Mouse (Mus musculus): ENCODE results near the gene Otud7b.

The Otud7b gene

GRCm38 (mm10) chr3:96078711-96079110 lies 25.6 kb upstream of the Otud7b start:
- Histone ChIP-seq H3K4me1 (replicated peaks; ENCODE audit: low read depth, low read length) (peaks cover 20% of the 10 kb centered on the region), H3K4me3 (replicated peaks; ENCODE audit: low read length) (no peak overlapping the region), H3K9me3 (ENCODE audit: low read length) (no peaks in the 10 kb centered on the region), H3K27me3 (ENCODE audit: insufficient read depth, low read length) (peaks cover 6% of the 10 kb centered on the region; the same call in 1 of the 2 replicates), H3K36me3 (ENCODE audit: insufficient read depth, low read length) (no peaks in the 10 kb centered on the region)
- TF ChIP-seq NANOG (IDR thresholded peaks at IDR 0.05; ENCODE audit: borderline replicate concordance, low read length) = no peak
- no peak for TF ChIP-seq POU5F1 (IDR thresholded peaks at IDR 0.05; ENCODE audit: borderline replicate concordance, low read length)
- TF ChIP-seq CTCF (conservative IDR thresholded peaks at IDR 0.05; ENCODE audit: low read length) = no peak

DNA sequence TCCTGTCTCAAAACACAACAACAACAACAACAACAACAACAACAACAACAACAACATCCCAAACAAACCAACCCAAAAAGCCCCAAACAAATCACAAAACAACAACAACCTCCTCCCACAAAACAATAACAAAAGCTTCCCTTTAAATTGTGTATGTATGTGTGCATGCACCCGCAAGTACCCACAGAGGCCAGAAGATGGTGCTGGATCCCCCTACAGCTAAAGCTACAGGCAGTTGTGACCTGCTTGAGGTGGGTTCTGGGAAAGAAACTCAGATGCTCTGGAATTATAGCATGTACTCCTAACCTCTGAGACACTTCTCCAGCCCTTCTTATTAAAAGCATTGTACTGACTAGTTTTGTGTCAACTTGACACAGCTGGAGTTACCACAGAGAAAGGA lies 23.3 kb upstream of the Otud7b start:
- Histone ChIP-seq H3K36me3 (ENCODE audit: insufficient read depth, low read length) (no peaks in the 10 kb centered on the region), H3K4me1 (replicated peaks; ENCODE audit: low read depth, low read length) (peaks cover 30% of the 10 kb centered on the region), H3K9me3 (ENCODE audit: low read length) (peaks cover 4% of the 10 kb centered on the region; the same call in 1 of the 2 replicates), H3K4me3 (replicated peaks; ENCODE audit: low read length) (no peak overlapping the region), H3K27me3 (ENCODE audit: insufficient read depth, low read length) (peaks cover 5% of the 10 kb centered on the region; the same call in 1 of the 2 replicates)
- TF ChIP-seq POU5F1 (IDR thresholded peaks at IDR 0.05; ENCODE audit: borderline replicate concordance, low read length) (no peak), CTCF (conservative IDR thresholded peaks at IDR 0.05; ENCODE audit: low read length) (peak; percentile 89), NANOG (IDR thresholded peaks at IDR 0.05; ENCODE audit: borderline replicate concordance, low read length) (no peak)

DNA sequence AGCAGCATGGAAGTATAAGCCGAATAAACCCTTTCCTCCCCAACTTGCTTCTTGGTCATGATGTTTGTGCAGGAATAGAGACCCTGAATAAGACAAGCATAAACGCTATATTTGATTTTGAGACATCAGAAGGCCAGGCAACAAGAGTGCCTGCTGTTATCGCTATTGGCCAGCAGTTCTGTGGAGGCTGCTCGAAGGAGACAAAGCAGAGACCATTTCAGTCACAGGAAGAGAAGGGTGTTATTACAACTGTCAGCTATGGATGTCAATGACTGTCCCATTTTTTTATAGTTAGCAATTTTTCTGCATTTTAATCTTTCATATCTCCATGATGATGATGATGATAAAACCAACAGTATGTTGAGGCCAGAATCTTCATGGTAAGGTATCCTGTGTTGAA lies 22.7 kb upstream of the Otud7b start:
- TF ChIP-seq CTCF (conservative IDR thresholded peaks at IDR 0.05; ENCODE audit: low read length) (no peak), POU5F1 (IDR thresholded peaks at IDR 0.05; ENCODE audit: borderline replicate concordance, low read length) (no peak), NANOG (IDR thresholded peaks at IDR 0.05; ENCODE audit: borderline replicate concordance, low read length) (no peak)
- H3K4me1 ChIP-seq (replicated peaks; ENCODE audit: low read depth, low read length) = peaks cover 31% of the 10 kb centered on the region

DNA sequence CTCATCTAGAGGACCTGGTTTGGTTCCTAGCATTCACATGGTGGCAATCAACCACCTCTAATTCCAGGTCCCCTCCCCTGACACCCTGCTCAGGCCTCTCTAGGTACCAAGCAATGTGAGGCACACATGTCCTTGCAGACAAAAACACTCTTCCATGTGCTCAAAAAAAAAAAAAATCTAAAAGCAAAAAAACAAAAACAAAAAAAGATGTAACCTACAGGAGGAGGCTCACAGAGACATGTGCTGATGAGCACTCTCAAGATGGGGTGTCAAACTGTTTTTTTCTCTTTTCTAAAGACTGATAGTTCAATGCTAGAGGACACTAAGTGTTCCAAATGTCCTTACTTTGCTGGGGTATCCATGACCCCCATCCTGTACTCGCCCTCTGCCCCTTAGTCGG lies 22.2 kb upstream of the Otud7b start:
- no peak overlapping the region for H3K4me3 ChIP-seq (replicated peaks; ENCODE audit: low read length)
- H3K9me3 ChIP-seq (ENCODE audit: low read length) = peaks cover 4% of the 10 kb centered on the region; the same call in 1 of the 2 replicates
- H3K36me3 ChIP-seq (ENCODE audit: insufficient read depth, low read length) = no peaks in the 10 kb centered on the region
- TF ChIP-seq NANOG (IDR thresholded peaks at IDR 0.05; ENCODE audit: borderline replicate concordance, low read length) = no peak
- no peak for TF ChIP-seq CTCF (conservative IDR thresholded peaks at IDR 0.05; ENCODE audit: low read length)
- no peak for TF ChIP-seq POU5F1 (IDR thresholded peaks at IDR 0.05; ENCODE audit: borderline replicate concordance, low read length)
- H3K27me3 ChIP-seq (ENCODE audit: insufficient read depth, low read length) = peaks cover 4% of the 10 kb centered on the region; the same call in 1 of the 2 replicates
- H3K4me1 ChIP-seq (replicated peaks; ENCODE audit: low read depth, low read length) = peaks cover 34% of the 10 kb centered on the region

More for the DNA sequence above, 22.7 kb upstream of the Otud7b start:
- Histone ChIP-seq H3K9me3 (ENCODE audit: low read length) (peaks cover 4% of the 10 kb centered on the region; the same call in 1 of the 2 replicates), H3K36me3 (ENCODE audit: insufficient read depth, low read length) (no peaks in the 10 kb centered on the region), H3K4me3 (replicated peaks; ENCODE audit: low read length) (no peak overlapping the region), H3K27me3 (ENCODE audit: insufficient read depth, low read length) (peaks cover 4% of the 10 kb centered on the region; the same call in 1 of the 2 replicates)

GRCm38 (mm10) chr3:96082714-96083508 lies 21.4 kb upstream of the Otud7b start:
- Histone ChIP-seq H3K36me3 (ENCODE audit: insufficient read depth, low read length) (no peaks in the 10 kb centered on the region), H3K27me3 (ENCODE audit: insufficient read depth, low read length) (peaks cover 4% of the 10 kb centered on the region; the same call in 1 of the 2 replicates), H3K4me1 (replicated peaks; ENCODE audit: low read depth, low read length) (peaks cover 31% of the 10 kb centered on the region), H3K4me3 (replicated peaks; ENCODE audit: low read length) (0 out of 2 replicates have a peak overlapping the region, but pooled peaks have one; percentile 26), H3K9me3 (ENCODE audit: low read length) (peaks cover 4% of the 10 kb centered on the region; the same call in 1 of the 2 replicates)
- TF ChIP-seq CTCF (conservative IDR thresholded peaks at IDR 0.05; ENCODE audit: low read length) (no peak), POU5F1 (IDR thresholded peaks at IDR 0.05; ENCODE audit: borderline replicate concordance, low read length) (no peak), NANOG (IDR thresholded peaks at IDR 0.05; ENCODE audit: borderline replicate concordance, low read length) (no peak)

DNA sequence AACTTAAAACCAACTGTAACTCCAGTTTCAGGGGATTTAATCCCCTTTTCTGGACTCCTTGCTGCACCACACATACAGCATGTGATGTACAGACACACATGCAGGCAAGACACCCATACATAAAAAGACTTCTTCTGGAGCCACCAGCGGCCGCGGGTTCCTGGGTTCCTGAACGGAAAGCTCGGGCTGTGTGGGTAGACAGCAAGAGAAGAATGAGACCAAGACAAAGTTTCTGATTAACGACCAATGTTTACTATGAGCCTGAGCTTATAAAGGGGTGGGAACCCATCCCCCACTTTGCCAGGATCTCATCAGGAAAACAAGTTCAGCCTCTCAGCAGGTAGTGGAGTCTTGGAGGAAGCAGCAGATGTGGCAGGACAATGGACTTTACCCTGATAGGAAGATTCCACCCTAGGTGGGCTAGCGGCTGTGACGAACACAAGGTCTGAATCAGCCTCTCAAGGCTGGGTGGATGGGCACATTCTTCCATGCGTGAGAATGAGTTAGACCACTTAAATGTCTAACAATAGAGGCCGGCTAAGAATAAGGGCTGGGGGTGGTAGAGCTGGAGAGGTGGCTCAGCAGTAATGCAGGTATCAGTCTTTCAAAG lies 20.1 kb upstream of the Otud7b start:
- peaks cover 4% of the 10 kb centered on the region; the same call in 1 of the 2 replicates for H3K9me3 ChIP-seq (ENCODE audit: low read length)
- H3K4me1 ChIP-seq (replicated peaks; ENCODE audit: low read depth, low read length) = peaks cover 31% of the 10 kb centered on the region
- no peaks in the 10 kb centered on the region for H3K27me3 ChIP-seq (ENCODE audit: insufficient read depth, low read length)
- no peaks in the 10 kb centered on the region for H3K36me3 ChIP-seq (ENCODE audit: insufficient read depth, low read length)
- TF ChIP-seq CTCF (conservative IDR thresholded peaks at IDR 0.05; ENCODE audit: low read length) (no peak), POU5F1 (IDR thresholded peaks at IDR 0.05; ENCODE audit: borderline replicate concordance, low read length) (no peak), NANOG (IDR thresholded peaks at IDR 0.05; ENCODE audit: borderline replicate concordance, low read length) (peak; percentile 88; the same call in 1 of the 2 replicates)
- no peak overlapping the region for H3K4me3 ChIP-seq (replicated peaks; ENCODE audit: low read length)

- peaks cover 4% of the 10 kb centered on the region; the same call in 1 of the 2 replicates for H3K9me3 ChIP-seq (ENCODE audit: low read length)
- no peak overlapping the region for H3K4me3 ChIP-seq (replicated peaks; ENCODE audit: low read length)
- TF ChIP-seq NANOG (IDR thresholded peaks at IDR 0.05; ENCODE audit: borderline replicate concordance, low read length) (no peak), POU5F1 (IDR thresholded peaks at IDR 0.05; ENCODE audit: borderline replicate concordance, low read length) (no peak), CTCF (conservative IDR thresholded peaks at IDR 0.05; ENCODE audit: low read length) (no peak)
- H3K27me3 ChIP-seq (ENCODE audit: insufficient read depth, low read length) = no peaks in the 10 kb centered on the region
- no peaks in the 10 kb centered on the region for H3K36me3 ChIP-seq (ENCODE audit: insufficient read depth, low read length)
- H3K4me1 ChIP-seq (replicated peaks; ENCODE audit: low read depth, low read length) = peaks cover 40% of the 10 kb centered on the region
These were observed 17.1 kb upstream of the Otud7b start for GRCm38 (mm10) chr3:96087219-96087618.

DNA sequence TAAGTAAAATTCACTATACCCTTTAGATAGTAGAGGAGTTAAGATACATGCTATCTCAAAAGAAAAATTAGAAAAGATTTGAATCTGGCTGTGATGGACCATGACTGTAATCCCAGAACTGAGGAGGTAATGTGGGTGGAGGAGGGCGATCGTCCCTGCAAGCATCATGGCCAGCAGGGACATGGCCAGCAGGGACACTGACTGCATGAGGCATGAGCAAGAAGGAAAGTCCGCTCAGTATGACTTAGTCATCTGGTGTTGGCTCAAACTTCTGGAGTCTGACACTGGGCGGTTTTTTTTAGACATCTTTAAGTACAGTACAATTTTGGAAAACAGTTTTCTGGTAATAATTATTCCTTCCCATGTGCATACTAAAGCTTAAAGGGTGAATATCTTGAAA lies 16.5 kb upstream of the Otud7b start:
- TF ChIP-seq NANOG (IDR thresholded peaks at IDR 0.05; ENCODE audit: borderline replicate concordance, low read length) (no peak), CTCF (conservative IDR thresholded peaks at IDR 0.05; ENCODE audit: low read length) (no peak), POU5F1 (IDR thresholded peaks at IDR 0.05; ENCODE audit: borderline replicate concordance, low read length) (no peak)
- no peak overlapping the region for H3K4me3 ChIP-seq (replicated peaks; ENCODE audit: low read length)
- H3K4me1 ChIP-seq (replicated peaks; ENCODE audit: low read depth, low read length) = peaks cover 34% of the 10 kb centered on the region

More for the DNA sequence above, 16.5 kb upstream of the Otud7b start:
- H3K9me3 ChIP-seq (ENCODE audit: low read length) = peaks cover 4% of the 10 kb centered on the region; the same call in 1 of the 2 replicates
- H3K36me3 ChIP-seq (ENCODE audit: insufficient read depth, low read length) = no peaks in the 10 kb centered on the region
- H3K27me3 ChIP-seq (ENCODE audit: insufficient read depth, low read length) = no peaks in the 10 kb centered on the region

Measured in E14TG2a.4 (cell line).